Mouse (Mus musculus) heart, embryonic 10.5 days (tissue): ENCODE data around the gene S1pr1. TPM values are rescaled to one million over a fixed set of nuclear protein-coding genes. Genes with fewer than 3 reads are reported as not detected.

Source experiments
- polyA plus RNA-seq: library from polyadenylated mRNA; unstranded; fragments of >200 nt; fragmentation: Nextera tagmentation; extraction: Ambion mirVana; gene quantifications from 2 replicates; pipeline ENCODE4 v1.2.1, GENCODE M21; 2016

Gene S1pr1
- polyA plus RNA-seq, 1 experiment from 2014 or later = 48.7 TPM

Other genes starting within 250 kb of the S1pr1 start
- gene Dph5, start 172.8 kb upstream of the S1pr1 start, polyA plus RNA-seq = 25.8 and 30.9 TPM in 2 replicates